ENCODE assay signal across 13 mouse cellular contexts in the genomic region with DNA sequence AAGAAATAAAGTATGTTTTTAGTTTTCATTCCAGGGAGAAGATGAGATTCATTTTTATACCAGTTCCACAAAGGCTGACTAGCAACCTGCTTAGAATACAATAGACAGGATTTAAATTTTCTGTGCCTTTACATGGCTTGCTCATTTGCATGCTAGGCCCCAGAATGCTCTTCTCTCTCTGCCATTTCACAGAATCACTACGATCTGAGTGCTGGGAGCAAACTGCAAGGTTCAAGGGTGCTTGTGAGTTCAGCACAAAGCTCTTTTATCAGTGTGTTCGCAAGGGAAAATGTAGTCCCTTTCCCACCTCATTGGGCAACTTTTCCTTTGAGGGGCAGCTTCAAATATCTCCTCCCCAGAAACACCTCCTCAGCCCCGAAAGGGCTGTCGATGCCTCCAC.
DNase-seq lines count a peak whose midpoint lies in the region; ATAC-seq and TF ChIP-seq lines count a peak whose summit lies in the region.
"Had no signal": no experiment of that assay in that cellular context is flagged by ENCODE, and none has a peak within 500 bp of the region (broad histone marks: within the 10 kb centered on the region; RNA-seq: fewer than 3 reads in every experiment).

No protein-coding gene starts in this region.

- peak overlapping the region; percentile 64 for H3K4me2 ChIP-seq in heart, embryonic 13.5 days
- H3K4me2 ChIP-seq in forebrain, embryonic 14.5 days (ENCODE audit: low read length), result peak overlapping the region; percentile 41
- H3K4me2 ChIP-seq in midbrain, embryonic 12.5 days (replicated peaks), result peak overlapping the region; percentile 47
- H3K4me2 ChIP-seq in lung, postnatal 0 days (replicated peaks; ENCODE audit: low read depth, low read length), result no peak overlapping the region
- H3K4me2 ChIP-seq: limb, embryonic 12.5 days had no signal

- 27% methylated on average over 4 of the region's 4 CpGs for WGBS in heart, embryonic 13.5 days
- WGBS in forebrain, embryonic 14.5 days, result 6% methylated on average over 4 of the region's 4 CpGs
- 9% methylated on average over 4 of the region's 4 CpGs for WGBS in midbrain, embryonic 12.5 days
- 34% methylated on average over 4 of the region's 4 CpGs for WGBS in embryonic facial prominence, embryonic 10.5 days
- 19% methylated on average over 4 of the region's 4 CpGs for WGBS in lung, postnatal 0 days

- TF ChIP-seq CTCF in lung, postnatal 0 days (IDR thresholded peaks at IDR 0.05), result no peak

- peak overlapping the region; percentile 36 for H3K4me3 ChIP-seq in heart, embryonic 13.5 days
- peak overlapping the region in 1 of 2 experiments; percentile 43; a peak in 3 of 4 replicates for H3K4me3 ChIP-seq in ES-E14 (ENCODE audit: insufficient read depth in 1 of 2, low read depth in 1 of 2, low read length in 2 of 2, poor library complexity in 1 of 2, severe bottlenecking in 1 of 2)
- no peak overlapping the region for H3K4me3 ChIP-seq in forebrain, embryonic 14.5 days (ENCODE audit: low read depth, low read length)
- H3K4me3 ChIP-seq in midbrain, embryonic 12.5 days, result peak overlapping the region; percentile 17; the same call in 1 of the 2 replicates
- H3K4me3 ChIP-seq in embryonic facial prominence, embryonic 10.5 days, result no peak overlapping the region
- H3K4me3 ChIP-seq in lung, postnatal 0 days (ENCODE audit: low read depth, low read length), result no peak overlapping the region
- H3K4me3 ChIP-seq: limb, embryonic 12.5 days had no signal

- no peaks in the 10 kb centered on the region for H3K36me3 ChIP-seq in heart, embryonic 13.5 days
- no peaks in the 10 kb centered on the region for H3K36me3 ChIP-seq in ES-E14 (ENCODE audit: control insufficient read depth, insufficient read depth, low read length, poor library complexity, severe bottlenecking)
- H3K36me3 ChIP-seq in forebrain, embryonic 14.5 days (ENCODE audit: control insufficient read depth, insufficient read depth, low read length), result no peaks in the 10 kb centered on the region
- H3K36me3 ChIP-seq in midbrain, embryonic 12.5 days, result no peaks in the 10 kb centered on the region
- H3K36me3 ChIP-seq in embryonic facial prominence, embryonic 10.5 days (replicated peaks), result no peaks in the 10 kb centered on the region
- no peaks in the 10 kb centered on the region for H3K36me3 ChIP-seq in lung, postnatal 0 days (ENCODE audit: insufficient read depth, low read length)
- H3K36me3 ChIP-seq: limb, embryonic 12.5 days had no signal

- TF ChIP-seq EP300 in lung, postnatal 0 days (IDR thresholded peaks at IDR 0.05), result no peak

- no peaks in the 10 kb centered on the region for H3K9me3 ChIP-seq in heart, embryonic 13.5 days
- no peaks in the 10 kb centered on the region for H3K9me3 ChIP-seq in ES-E14 (ENCODE audit: control insufficient read depth, insufficient read depth, low read depth, low read length)
- no peaks in the 10 kb centered on the region for H3K9me3 ChIP-seq in forebrain, embryonic 14.5 days (replicated peaks; ENCODE audit: control insufficient read depth, low read length)
- H3K9me3 ChIP-seq in midbrain, embryonic 12.5 days, result no peaks in the 10 kb centered on the region
- no peaks in the 10 kb centered on the region for H3K9me3 ChIP-seq in embryonic facial prominence, embryonic 10.5 days
- H3K9me3 ChIP-seq in lung, postnatal 0 days (ENCODE audit: low read length), result no peaks in the 10 kb centered on the region
- H3K9me3 ChIP-seq: limb, embryonic 12.5 days had no signal

- no peak for ATAC-seq in heart, embryonic 13.5 days (ENCODE audit: extremely low read depth, insufficient number of reproducible peaks, low FRiP score, low TSS enrichment)
- ATAC-seq in forebrain, embryonic 14.5 days, result no peak
- peak; percentile 53; the same call in 1 of the 2 replicates for ATAC-seq in midbrain, embryonic 12.5 days (ENCODE audit: low FRiP score, low read depth)
- ATAC-seq in lung, postnatal 0 days, result no peak
- ATAC-seq: Patski had no signal

- peak overlapping the region; percentile 69 for H3K9ac ChIP-seq in heart, embryonic 13.5 days
- peak overlapping the region; percentile 65 for H3K9ac ChIP-seq in ES-E14 (ENCODE audit: insufficient read depth, low read depth, low read length, poor library complexity, severe bottlenecking)
- no peak overlapping the region for H3K9ac ChIP-seq in forebrain, embryonic 14.5 days (ENCODE audit: low read length)
- no peak overlapping the region; the same call in 1 of the 2 replicates for H3K9ac ChIP-seq in midbrain, embryonic 12.5 days (replicated peaks)
- H3K9ac ChIP-seq in lung, postnatal 0 days (replicated peaks; ENCODE audit: low read depth), result no peak overlapping the region
- H3K9ac ChIP-seq: limb, embryonic 12.5 days had no signal

- no peak for DNase-seq in heart, adult 9 months (ENCODE audit: low spot score in 2 of 2)
- no peak for DNase-seq in ES-E14 (ENCODE audit: low read depth, low spot score)
- no peak for DNase-seq in forebrain, embryonic 14.5 days (ENCODE audit: low spot score)
- no peak for DNase-seq in urinary bladder, postnatal 10 days (ENCODE audit: low spot score)
- no peak for DNase-seq in embryonic facial prominence, embryonic 10.5 days (ENCODE audit: low spot score)
- no peak for DNase-seq in lung, postnatal 0 days (ENCODE audit: low spot score)
- DNase-seq: B cell, adult 2 months; lung, postnatal 10 days; right cerebral cortex, postnatal 14 days had no signal

- H3K4me1 ChIP-seq in heart, embryonic 13.5 days, result no peaks in the 10 kb centered on the region
- peaks cover 8 to 28% of the 10 kb centered on the region in 2 experiments; a peak in 3 of 4 replicates for H3K4me1 ChIP-seq in ES-E14 (ENCODE audit: control insufficient read depth in 2 of 2, insufficient read depth in 2 of 2, low read length in 2 of 2, poor library complexity in 1 of 2)
- peaks cover 22% of the 10 kb centered on the region for H3K4me1 ChIP-seq in forebrain, embryonic 14.5 days (ENCODE audit: control insufficient read depth, insufficient read depth, low read length)
- peaks cover 17% of the 10 kb centered on the region for H3K4me1 ChIP-seq in midbrain, embryonic 12.5 days
- H3K4me1 ChIP-seq in embryonic facial prominence, embryonic 10.5 days, result peaks cover 10% of the 10 kb centered on the region
- no peaks in the 10 kb centered on the region for H3K4me1 ChIP-seq in lung, postnatal 0 days (ENCODE audit: insufficient read depth, low read depth, low read length)
- H3K4me1 ChIP-seq: limb, embryonic 12.5 days had no signal

- H3K27ac ChIP-seq in heart, embryonic 13.5 days (replicated peaks), result no peak overlapping the region
- H3K27ac ChIP-seq in ES-E14 (ENCODE audit: insufficient read depth, low read depth, low read length, poor library complexity, severe bottlenecking), result peak overlapping the region; percentile 83
- H3K27ac ChIP-seq in forebrain, embryonic 14.5 days (ENCODE audit: low read depth, low read length), result no peak overlapping the region; the same call in 1 of the 2 replicates
- peak overlapping the region; percentile 56; the same call in 1 of the 2 replicates for H3K27ac ChIP-seq in midbrain, embryonic 12.5 days (replicated peaks)
- H3K27ac ChIP-seq in embryonic facial prominence, embryonic 10.5 days (replicated peaks), result no peak overlapping the region
- no peak overlapping the region for H3K27ac ChIP-seq in lung, postnatal 0 days (ENCODE audit: low read length)
- H3K27ac ChIP-seq: limb, embryonic 12.5 days had no signal

- no peaks in the 10 kb centered on the region for H3K27me3 ChIP-seq in heart, embryonic 13.5 days (replicated peaks)
- H3K27me3 ChIP-seq in forebrain, embryonic 14.5 days (replicated peaks; ENCODE audit: control insufficient read depth, insufficient read depth, low read length), result no peaks in the 10 kb centered on the region
- H3K27me3 ChIP-seq in midbrain, embryonic 12.5 days, result no peaks in the 10 kb centered on the region
- H3K27me3 ChIP-seq in embryonic facial prominence, embryonic 10.5 days (replicated peaks; ENCODE audit: low read depth, poor library complexity, severe bottlenecking), result no peaks in the 10 kb centered on the region
- H3K27me3 ChIP-seq in lung, postnatal 0 days (replicated peaks; ENCODE audit: insufficient read depth, low read length), result no peaks in the 10 kb centered on the region

- in situ Hi-C loops in ES-E14 (cut with MboI; ENCODE audit: low sequenced_read_pairs in 2 of 2, unreplicated experiment in 2 of 2), result no loop called here

TF ChIP-seq in ES-E14, 5 proteins besides CTCF, POLR2A, EP300 and RAD21:
- TF ChIP-seq ZNF384 (IDR thresholded peaks at IDR 0.05; ENCODE audit: low read depth, low read length) (no peak), CHD2 (IDR thresholded peaks at IDR 0.05; ENCODE audit: low read depth, low read length) (no peak), MAFK (IDR thresholded peaks at IDR 0.05; ENCODE audit: insufficient read depth, low read depth, low read length) (no peak), ZC3H11A (IDR thresholded peaks at IDR 0.05; ENCODE audit: borderline replicate concordance, low read depth, low read length) (no peak), HCFC1 (IDR thresholded peaks at IDR 0.05; ENCODE audit: borderline replicate concordance, insufficient read depth, low read length) (no peak)
TF ChIP-seq in ES-E14: peak in this region for 0.

Comparison
In these comparisons a context has a peak if more than half of its experiments do, and no peak if none do; other contexts are left out.
1. H3K27ac ChIP-seq: peak in ES-E14 (single experiment) and midbrain, embryonic 12.5 days (single experiment); none in heart, embryonic 13.5 days (single experiment), forebrain, embryonic 14.5 days (single experiment), embryonic facial prominence, embryonic 10.5 days (single experiment) and lung, postnatal 0 days (single experiment).
2. H3K4me3 ChIP-seq: peak in heart, embryonic 13.5 days (single experiment) and midbrain, embryonic 12.5 days (single experiment); none in forebrain, embryonic 14.5 days (single experiment), embryonic facial prominence, embryonic 10.5 days (single experiment) and lung, postnatal 0 days (single experiment).
3. H3K9ac ChIP-seq: peak in heart, embryonic 13.5 days (single experiment) and ES-E14 (single experiment); none in forebrain, embryonic 14.5 days (single experiment), midbrain, embryonic 12.5 days (single experiment) and lung, postnatal 0 days (single experiment).